Mouse (Mus musculus) liver, embryonic 14.5 days (tissue): ENCODE data around the gene Cbfa2t2.

Experiments used
- CTCF ChIP-seq: IDR thresholded peaks from 2 replicates; pipeline ENCODE4 v1.5.1; 2016; ENCODE audit warnings: antibody characterized with exemption, low read depth, control low read depth
- EP300 ChIP-seq: IDR thresholded peaks from 2 replicates; pipeline ENCODE4 v1.6.1; 2016; ENCODE audit warnings: antibody characterized with exemption, low read depth

- TF ChIP-seq CTCF, result no peak
- no peak for TF ChIP-seq EP300
Observed at GRCm38 (mm10) chr2:154532888-154533287, 96.6 kb downstream of the Cbfa2t2 start.
